Mouse (Mus musculus) cerebellum, postnatal 36 days (tissue): ENCODE data around the gene Svs3b.
"Not testable (repeated sequence)": the region's sequence is repeated elsewhere in the genome, so short reads cannot be mapped to it uniquely, and the experiment has no call there.

Source experiments
- DNase-seq, 2 experiments: peaks; one replicate each; pipeline ENCODE4 v3.0.0; 2021 to 2022; ENCODE audit warnings: mixed read lengths in 2 of 2

Svs3b gene

GRCm38 (mm10) chr2:164256540-164256939, at the start of gene Svs3b:
Gene Svs3b (minus strand): TSS chr2:164256640.
- not testable (repeated sequence) for DNase-seq

GRCm38 (mm10) chr2:164288968-164289367, 32.5 kb upstream of the Svs3b start, which contains the start of gene Svs3a:
Gene Svs3a (plus strand): TSS chr2:164289268.
- DNase-seq, result not testable (repeated sequence)

GRCm38 (mm10) chr2:164278359-164278758, 21.9 kb upstream of the Svs3b start, which contains the start of gene Svs4:
Gene Svs4 (minus strand): TSS chr2:164278459.
- DNase-seq, result no peak

GRCm38 (mm10) chr2:164238366-164238765, 18.1 kb downstream of the Svs3b start, which contains the start of gene Svs2:
Gene Svs2 (minus strand): TSS chr2:164238466.
- DNase-seq, result no peak

GRCm38 (mm10) chr2:164232671-164233070, 23.8 kb downstream of the Svs3b start:
- no peak for DNase-seq

GRCm38 (mm10) chr2:164228361-164229070, 27.9 kb downstream of the Svs3b start:
- no peak for DNase-seq

- DNase-seq, result no peak
These were observed 34.9 kb downstream of the Svs3b start, which contains the start of gene Wfdc15b for GRCm38 (mm10) chr2:164221522-164221921. Gene Wfdc15b (minus strand): TSS chr2:164221660.

- DNase-seq, result no peak
These were observed 37.1 kb downstream of the Svs3b start for GRCm38 (mm10) chr2:164219295-164219694.

- DNase-seq, result no peak
These were observed 43.7 kb downstream of the Svs3b start for GRCm38 (mm10) chr2:164212711-164213110.

GRCm38 (mm10) chr2:164210892-164211291, 45.5 kb downstream of the Svs3b start:
- DNase-seq, result no peak

GRCm38 (mm10) chr2:164206676-164207075, 49.8 kb downstream of the Svs3b start:
- peak; percentile 65 to 78 for DNase-seq

GRCm38 (mm10) chr2:164206011-164206410, 50.4 kb downstream of the Svs3b start:
- DNase-seq, result not testable (repeated sequence)
